Mouse (Mus musculus): Measurements from ENCODE around the gene Nme6. TPM values are rescaled to one million over a fixed set of nuclear protein-coding genes. Genes with fewer than 3 reads are reported as not detected.
A peak's percentile ranks its signal among the peaks of the same experiment; 100 is the strongest.
"Not testable (repeated sequence)": the region's sequence is repeated elsewhere in the genome, so short reads cannot be mapped to it uniquely, and the experiment has no call there.

Nme6 gene
- total RNA-seq (2021): 10 to 100 TPM; 14.7 to 15.5 TPM
- long read RNA-seq, experiment 1, partial matches to known transcripts: 2 of 9 reads
- long read RNA-seq, experiment 1, other reads (novel, unspliced or antisense): 1 of 9 reads
- long read RNA-seq, experiment 2, transcript Nme6-211 (7 exons, 719 nt): major isoform, 6 of 19 reads
- long read RNA-seq, experiment 2, transcript Nme6-201 (7 exons, 1,074 nt): major isoform, 6 of 19 reads
- long read RNA-seq, experiment 2, partial matches to known transcripts: 1 of 19 reads
- long read RNA-seq, experiment 2, other reads (novel, unspliced or antisense): 3 of 19 reads

DNA sequence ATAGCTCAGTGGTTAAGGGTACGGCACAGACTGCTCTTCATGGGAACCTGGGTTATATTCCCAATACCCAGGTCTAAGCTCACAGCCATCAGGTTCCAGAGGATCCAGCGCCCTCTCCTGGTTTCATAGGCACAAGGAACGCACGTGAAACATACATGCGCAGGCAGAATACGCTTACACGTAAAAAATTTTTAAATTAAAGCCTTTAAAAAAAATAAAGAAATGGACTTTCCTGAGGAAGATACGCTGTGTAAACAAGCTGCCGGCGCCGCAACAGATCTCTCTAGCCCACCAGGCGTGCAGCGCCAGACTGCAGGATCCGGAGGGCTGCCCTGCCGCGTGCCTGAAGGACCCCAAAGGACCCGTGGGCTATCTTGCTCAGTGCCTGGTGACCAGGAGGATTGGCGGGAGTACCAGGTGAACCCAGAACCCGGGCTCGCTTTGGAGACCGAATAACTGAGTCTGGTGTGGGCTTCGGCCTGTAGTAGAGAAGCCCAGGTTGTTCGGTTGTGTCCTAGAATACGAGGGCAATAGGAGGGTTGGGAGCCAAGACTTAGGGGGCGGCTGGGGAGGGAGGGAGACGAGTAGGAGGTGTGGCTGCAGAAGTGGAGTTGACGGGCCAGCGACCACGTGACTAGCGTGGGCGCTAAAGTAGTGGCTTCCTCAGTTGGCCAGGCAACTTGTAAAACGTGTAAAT lies at the start of gene Nme6:
Nme6 (plus strand) TSS at position 359 of the 697 bp plus-strand sequence.
- peak; percentile 80 to 82 for DNase-seq (ENCODE audit: low spot score in 2 of 2)

DNA sequence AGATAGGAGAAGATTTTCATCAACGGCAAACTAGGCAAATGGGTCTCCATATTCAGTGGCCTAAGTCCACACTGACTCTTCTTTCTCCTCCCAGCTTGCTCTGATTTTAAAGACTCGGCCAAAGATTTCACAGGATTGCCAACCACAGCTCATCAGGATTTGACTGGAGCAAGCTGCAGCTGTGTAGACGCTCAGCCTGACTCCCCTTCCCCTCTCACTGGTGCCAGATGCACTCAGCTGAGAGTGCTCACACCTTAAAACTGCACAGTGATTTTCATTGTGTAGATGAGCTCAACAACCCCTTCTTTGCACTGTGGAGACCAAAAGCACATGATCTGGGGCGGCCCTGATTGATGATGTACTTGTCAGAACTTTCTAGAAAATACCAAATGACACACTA lies 42.0 kb upstream of the Nme6 start, which contains the start of gene Fbxw27:
Fbxw27 (minus strand) TSS at position 101 of the 400 bp plus-strand sequence.
- not testable (repeated sequence) for DNase-seq (ENCODE audit: low spot score in 2 of 2)

DNA sequence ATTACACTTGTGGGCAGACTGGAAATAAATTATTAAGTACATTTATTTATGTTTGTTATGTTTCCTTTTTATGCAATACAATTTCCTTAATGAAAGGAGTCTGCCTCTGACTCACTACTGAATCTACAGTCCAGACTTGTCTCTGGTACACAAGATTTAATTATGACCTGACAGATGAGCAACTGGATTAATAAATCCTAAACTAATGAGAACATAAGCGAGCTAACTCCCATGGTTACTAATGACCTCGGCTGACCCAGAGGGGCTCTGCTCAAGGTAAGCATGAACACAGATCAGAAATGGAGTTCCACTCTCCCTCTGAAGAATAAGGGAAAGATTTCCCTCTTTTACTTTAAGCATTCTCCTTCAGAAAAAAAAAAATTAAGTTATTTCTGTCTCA lies 37.3 kb upstream of the Nme6 start:
- no peak for DNase-seq (ENCODE audit: low spot score in 2 of 2)

GRCm38 (mm10) chr9:109795811-109796210 lies 36.7 kb upstream of the Nme6 start:
- DNase-seq (ENCODE audit: low spot score in 2 of 2): no peak

DNA sequence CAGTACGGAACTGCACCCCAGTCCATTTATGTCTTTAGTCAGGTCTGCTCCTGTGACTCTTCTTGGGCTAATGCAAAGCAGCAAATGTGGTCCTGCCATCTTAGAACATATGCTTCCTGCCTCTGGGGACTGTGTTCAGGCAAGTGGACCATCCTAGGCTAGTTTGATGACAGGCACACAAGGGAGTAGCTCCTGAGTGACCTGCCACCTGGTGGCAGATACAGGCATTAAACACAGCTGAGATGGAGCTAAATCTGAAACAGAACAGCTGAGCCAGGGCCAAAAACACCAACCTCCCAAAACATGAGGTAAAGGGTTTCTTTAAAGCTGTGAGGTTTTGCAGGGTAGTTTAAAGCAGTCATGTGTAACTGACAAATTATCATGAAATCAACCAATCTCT lies 34.5 kb upstream of the Nme6 start:
- peak; percentile 22 to 26 for DNase-seq (ENCODE audit: low spot score in 2 of 2)

DNA sequence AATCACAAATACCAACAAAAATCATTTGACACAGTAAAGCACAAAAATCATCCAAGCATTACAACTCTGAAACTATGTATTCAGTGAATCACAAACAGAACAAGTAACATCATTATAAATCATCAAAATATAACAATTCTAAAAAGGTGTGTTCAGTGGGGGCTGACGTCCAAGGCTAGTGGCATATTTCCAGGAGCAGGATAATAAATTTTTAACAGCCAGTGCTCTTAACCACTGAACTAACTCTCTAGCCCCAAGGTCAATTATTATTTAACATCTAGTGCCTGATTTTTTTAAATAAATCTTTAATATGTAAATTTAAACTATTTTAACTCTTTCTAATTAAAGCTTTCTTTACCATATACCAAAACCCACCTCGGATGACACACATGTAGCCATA lies 27.0 kb upstream of the Nme6 start:
- DNase-seq (ENCODE audit: low spot score in 2 of 2): not testable (repeated sequence)

GRCm38 (mm10) chr9:109806260-109806659 lies 26.3 kb upstream of the Nme6 start:
- no peak for DNase-seq (ENCODE audit: low spot score in 2 of 2)

DNA sequence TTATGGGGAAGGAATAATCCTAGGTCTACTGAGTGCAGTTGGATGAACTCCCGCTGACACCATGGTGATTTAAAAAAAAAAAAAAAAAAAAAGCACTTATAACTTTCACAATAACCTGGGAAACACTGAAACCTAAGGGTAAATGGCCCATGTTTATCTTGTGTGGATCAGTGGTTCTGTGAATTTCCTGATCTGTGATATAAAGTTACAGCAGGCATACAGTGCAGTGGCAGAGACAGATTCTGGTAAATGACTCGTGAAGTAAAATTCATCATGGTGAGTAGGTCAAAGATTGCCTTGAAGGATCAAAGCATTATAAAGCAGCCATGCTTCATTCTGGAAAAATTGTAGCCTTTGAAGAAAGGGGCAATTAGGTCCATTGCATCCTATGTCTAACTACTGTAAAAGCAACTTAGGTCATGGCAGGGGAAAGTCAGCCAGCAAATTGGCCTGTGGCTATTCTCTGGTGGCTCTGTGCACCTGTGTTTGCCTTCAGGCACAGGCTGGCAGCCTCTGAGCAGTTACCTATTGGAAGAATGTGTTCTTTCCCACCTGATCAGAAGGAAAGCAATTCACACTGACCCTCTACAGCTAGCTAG lies 25.8 kb upstream of the Nme6 start:
- DNase-seq (ENCODE audit: low spot score in 2 of 2): no peak

GRCm38 (mm10) chr9:109807898-109808297 lies 24.7 kb upstream of the Nme6 start:
- DNase-seq (ENCODE audit: low spot score in 2 of 2): no peak

- DNase-seq (ENCODE audit: low spot score in 2 of 2): no peak
Observed at GRCm38 (mm10) chr9:109811980-109812379, 20.6 kb upstream of the Nme6 start, which contains the start of gene Spink8. Gene Spink8 (plus strand): TSS chr9:109812280.

- DNase-seq (ENCODE audit: low spot score in 2 of 2): no peak
Observed at GRCm38 (mm10) chr9:109813424-109813823, 19.1 kb upstream of the Nme6 start.

DNA sequence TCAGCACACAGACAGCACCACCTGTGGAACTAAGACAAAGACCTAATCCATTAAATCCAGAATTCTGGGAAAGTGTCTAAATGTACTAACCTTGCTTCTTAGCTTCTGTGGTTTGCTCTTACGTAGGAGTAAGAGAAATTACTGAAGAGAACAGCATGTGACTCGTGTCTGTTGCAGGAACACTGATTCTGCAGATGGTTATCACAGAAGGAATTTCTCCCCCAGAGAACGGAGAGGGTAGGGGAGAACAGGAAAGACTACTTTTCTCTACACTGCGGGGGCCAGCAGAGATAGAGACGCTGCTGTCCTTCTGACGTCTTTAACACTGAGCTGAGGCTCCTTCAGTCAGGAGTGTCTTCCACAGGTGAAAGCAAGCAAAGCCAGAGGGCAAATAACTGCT lies 16.2 kb upstream of the Nme6 start:
- no peak for DNase-seq (ENCODE audit: low spot score in 2 of 2)

- DNase-seq (ENCODE audit: low spot score in 2 of 2): no peak
Observed at GRCm38 (mm10) chr9:109825739-109826138, 6.8 kb upstream of the Nme6 start.

- DNase-seq (ENCODE audit: low spot score in 2 of 2): no peak
Observed at GRCm38 (mm10) chr9:109826181-109826580, 6.4 kb upstream of the Nme6 start.

DNA sequence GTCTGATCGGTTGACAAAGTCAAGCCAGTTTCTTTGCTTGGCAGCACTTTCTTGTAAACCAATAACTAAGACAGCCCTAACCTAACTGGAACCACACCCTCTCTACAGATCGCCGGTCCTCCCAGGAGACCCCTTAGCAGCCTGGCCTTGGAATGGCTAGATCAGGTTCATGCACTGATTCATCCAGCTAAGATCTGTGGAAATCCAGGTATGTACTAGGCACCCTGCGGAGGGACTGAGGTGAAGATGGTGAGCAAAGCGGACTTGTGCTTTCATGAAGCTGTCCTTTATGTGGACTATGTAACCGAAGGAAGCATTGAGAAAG lies 501 bp downstream of the Nme6 start:
- DNase-seq (ENCODE audit: low spot score in 2 of 2): no peak

GRCm38 (mm10) chr9:109849312-109849758 lies 16.8 kb downstream of the Nme6 start, which contains the start of gene Camp:
Gene Camp (minus strand): TSS chr9:109849617.
- DNase-seq (ENCODE audit: low spot score in 2 of 2): peak; percentile 42 to 48

- DNase-seq (ENCODE audit: low spot score in 2 of 2): no peak
Observed at GRCm38 (mm10) chr9:109850099-109850498, 17.6 kb downstream of the Nme6 start.

GRCm38 (mm10) chr9:109854341-109854740 lies 21.8 kb downstream of the Nme6 start:
- no peak for DNase-seq (ENCODE audit: low spot score in 2 of 2)

- no peak for DNase-seq (ENCODE audit: low spot score in 2 of 2)
Observed at GRCm38 (mm10) chr9:109855947-109856346, 23.4 kb downstream of the Nme6 start.

GRCm38 (mm10) chr9:109862397-109863044 lies 30.0 kb downstream of the Nme6 start:
- peak; percentile 85 to 87 for DNase-seq (ENCODE audit: low spot score in 2 of 2)

DNA sequence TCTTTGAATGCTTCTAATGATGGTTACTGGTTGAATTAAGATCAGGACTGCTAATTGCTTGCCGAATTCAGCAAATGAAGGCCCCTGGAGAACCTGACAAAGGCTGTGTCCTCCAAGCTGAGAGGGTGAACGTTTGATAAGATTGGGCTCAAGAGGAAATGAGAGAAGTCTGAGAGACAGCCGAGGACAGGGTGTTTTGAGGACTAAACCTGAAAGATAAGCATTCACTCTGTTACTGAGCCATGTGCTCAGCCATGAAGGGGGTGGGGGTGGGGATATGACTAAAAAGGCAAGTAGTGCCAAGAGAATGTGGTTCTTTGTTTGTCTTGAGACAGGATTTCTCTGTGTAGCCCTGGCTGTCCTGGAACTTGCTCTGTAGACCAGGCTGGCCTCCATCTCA lies 30.5 kb downstream of the Nme6 start:
- no peak for DNase-seq (ENCODE audit: low spot score in 2 of 2)

DNA sequence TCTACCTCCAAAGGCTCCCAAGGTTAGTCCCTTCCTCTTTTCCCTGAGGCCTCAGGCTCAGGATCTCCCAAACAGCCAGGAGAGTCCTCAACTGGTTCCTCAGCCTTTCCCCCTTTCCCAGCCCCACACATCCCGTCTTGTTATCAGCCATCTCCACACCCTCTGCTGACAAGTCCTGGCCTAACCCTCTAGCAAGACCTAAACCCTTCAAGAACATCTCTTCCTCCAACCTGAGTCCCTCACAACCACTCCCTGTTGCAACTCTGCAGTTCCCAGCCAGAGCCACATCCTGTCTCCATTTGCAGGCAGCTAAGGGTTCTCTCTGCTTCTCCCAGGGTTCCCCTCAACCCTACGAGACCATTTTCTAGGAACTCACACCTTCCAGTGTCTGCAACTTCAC lies 33.7 kb downstream of the Nme6 start:
- DNase-seq (ENCODE audit: low spot score in 2 of 2): no peak

Data from adrenal gland, adult 18-20 months (tissue).